Comparison of ENCODE assay signal across 11 mouse cellular contexts in the genomic region with DNA sequence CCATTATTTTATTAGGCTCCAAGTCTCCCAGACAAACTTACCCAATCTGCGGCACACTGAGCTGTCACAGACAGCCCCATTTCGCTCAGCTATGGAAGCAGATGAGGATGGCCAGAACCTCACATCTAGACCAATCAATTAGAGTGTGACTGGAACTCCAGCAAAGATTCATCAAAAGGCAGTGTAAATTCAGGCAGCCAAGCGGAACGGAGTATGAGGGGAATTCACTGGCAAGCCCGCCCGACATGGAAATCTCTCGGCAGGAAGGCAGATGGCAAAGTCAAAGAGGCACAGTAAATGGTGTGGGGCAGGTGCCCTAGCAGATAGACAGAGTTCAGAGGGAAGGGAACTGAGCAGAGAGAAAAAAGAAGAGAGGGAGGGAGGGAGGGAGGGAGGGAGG. TPM values are rescaled to one million over a fixed set of nuclear protein-coding genes. Genes with fewer than 3 reads are reported as not detected.
A peak's percentile ranks its signal among the peaks of the same experiment; 100 is the strongest.
DNase-seq lines count a peak whose midpoint lies in the region; ATAC-seq lines count a peak whose summit lies in the region.
"Had no signal": no experiment of that assay in that cellular context is flagged by ENCODE, and none has a peak within 500 bp of the region (broad histone marks: within the 10 kb centered on the region; RNA-seq: fewer than 3 reads in every experiment).

No protein-coding gene starts in this region.

- ATAC-seq in forebrain, embryonic 13.5 days = peak; percentile 89
- ATAC-seq in kidney, embryonic 15.5 days (replicated peaks; ENCODE audit: low FRiP score) = peak; percentile 67
- peak; percentile 91 for ATAC-seq in neural tube, embryonic 12.5 days (ENCODE audit: low FRiP score, low read depth)

- peaks cover 6% of the 10 kb centered on the region; the same call in 1 of the 2 replicates for H3K4me1 ChIP-seq in heart, embryonic 10.5 days
- H3K4me1 ChIP-seq in forebrain, embryonic 13.5 days = peaks cover 10% of the 10 kb centered on the region
- H3K4me1 ChIP-seq in kidney, embryonic 15.5 days = peaks cover 18% of the 10 kb centered on the region; the same call in 1 of the 2 replicates
- H3K4me1 ChIP-seq in neural tube, embryonic 12.5 days = no peaks in the 10 kb centered on the region; the same call in 1 of the 2 replicates

- H3K9me3 ChIP-seq in heart, embryonic 10.5 days = no peaks in the 10 kb centered on the region
- no peaks in the 10 kb centered on the region for H3K9me3 ChIP-seq in forebrain, embryonic 13.5 days (replicated peaks)
- H3K9me3 ChIP-seq in kidney, embryonic 15.5 days (replicated peaks) = no peaks in the 10 kb centered on the region
- H3K9me3 ChIP-seq in neural tube, embryonic 12.5 days = no peaks in the 10 kb centered on the region

- H3K9ac ChIP-seq in forebrain, embryonic 13.5 days = no peak overlapping the region
- H3K9ac ChIP-seq in kidney, embryonic 15.5 days = no peak overlapping the region
- no peak overlapping the region for H3K9ac ChIP-seq in neural tube, embryonic 12.5 days
- H3K9ac ChIP-seq: liver, embryonic 14.5 days had no signal

- peaks cover 7% of the 10 kb centered on the region; the same call in 1 of the 2 replicates for H3K27me3 ChIP-seq in heart, embryonic 10.5 days (ENCODE audit: insufficient read depth, poor library complexity, severe bottlenecking)
- H3K27me3 ChIP-seq in forebrain, embryonic 13.5 days = peaks cover 14% of the 10 kb centered on the region; the same call in 1 of the 2 replicates
- peaks cover 14% of the 10 kb centered on the region for H3K27me3 ChIP-seq in kidney, embryonic 15.5 days
- no peaks in the 10 kb centered on the region for H3K27me3 ChIP-seq in neural tube, embryonic 12.5 days (replicated peaks)

- 42% methylated on average over 7 of the region's 7 CpGs for WGBS in heart, embryonic 10.5 days
- WGBS in forebrain, embryonic 13.5 days = 11% methylated on average over 7 of the region's 7 CpGs
- 30% methylated on average over 7 of the region's 7 CpGs for WGBS in kidney, embryonic 15.5 days
- WGBS in neural tube, embryonic 12.5 days = 13% methylated on average over 7 of the region's 7 CpGs

- DNase-seq in heart, embryonic 10.5 days (ENCODE audit: low spot score) = peak; percentile 66
- no peak for DNase-seq in heart, postnatal 14 days
- DNase-seq in adrenal gland, postnatal 4 days (ENCODE audit: low spot score in 2 of 2) = no peak
- no peak for DNase-seq in lung, postnatal 14 days
- DNase-seq in liver = no peak
- DNase-seq: cerebellum, adult 18-20 months; gastrocnemius, postnatal 10 days had no signal

- no peak overlapping the region for H3K4me2 ChIP-seq in forebrain, embryonic 13.5 days
- peak overlapping the region; percentile 22; the same call in 1 of the 2 replicates for H3K4me2 ChIP-seq in kidney, embryonic 15.5 days
- H3K4me2 ChIP-seq in neural tube, embryonic 12.5 days (replicated peaks) = peak overlapping the region; percentile 31

- H3K27ac ChIP-seq in heart, embryonic 10.5 days = no peak overlapping the region
- H3K27ac ChIP-seq in forebrain, embryonic 13.5 days = no peak overlapping the region
- no peak overlapping the region for H3K27ac ChIP-seq in kidney, embryonic 15.5 days
- H3K27ac ChIP-seq in neural tube, embryonic 12.5 days = no peak overlapping the region
- H3K27ac ChIP-seq: liver, embryonic 14.5 days had no signal

- intact Hi-C loops in heart, postnatal 14 days (cut with DNase I) = loop anchor here (10.0 kb wide), 1 partner anchor 497 kb away; the partner anchor contains the start of gene Fam3c

- no peak overlapping the region for H3K4me3 ChIP-seq in heart, embryonic 10.5 days
- H3K4me3 ChIP-seq in forebrain, embryonic 13.5 days = no peak overlapping the region
- no peak overlapping the region for H3K4me3 ChIP-seq in kidney, embryonic 15.5 days (replicated peaks)
- H3K4me3 ChIP-seq in neural tube, embryonic 12.5 days = no peak overlapping the region

- no peaks in the 10 kb centered on the region for H3K36me3 ChIP-seq in heart, embryonic 10.5 days
- H3K36me3 ChIP-seq in forebrain, embryonic 13.5 days (ENCODE audit: poor library complexity, severe bottlenecking) = no peaks in the 10 kb centered on the region
- H3K36me3 ChIP-seq in kidney, embryonic 15.5 days = no peaks in the 10 kb centered on the region
- H3K36me3 ChIP-seq in neural tube, embryonic 12.5 days = no peaks in the 10 kb centered on the region

RNA-seq across cellular contexts. Expression of gene Tspan12, which starts 5.5 kb away (rescaled TPM):
- 67.3 and 67.5 TPM in 2 replicates for polyA plus RNA-seq in heart, embryonic 10.5 days (2016; fragmentation: Nextera tagmentation; extraction: Ambion mirVana)
- 10 to 100 TPM; 83.0 to 85.3 TPM for total RNA-seq in heart, postnatal 14 days (2021)
- polyA plus RNA-seq in forebrain, embryonic 13.5 days (2015; fragmentation: Nextera tagmentation; extraction: Ambion mirVana) = 64.1 and 67.3 TPM in 2 replicates
- 58.5 and 62.6 TPM in 2 replicates for polyA plus RNA-seq in kidney, embryonic 15.5 days (2015; fragmentation: Nextera tagmentation; extraction: Ambion mirVana)
- 62.2 and 63.0 TPM in 2 replicates for polyA plus RNA-seq in neural tube, embryonic 12.5 days (2016; fragmentation: Nextera tagmentation; extraction: Ambion mirVana)
- 100 to 1,000 TPM; 114 to 129 TPM for total RNA-seq in adrenal gland, postnatal 4 days (2021)
